Mouse (Mus musculus) heart, embryonic 16.5 days (tissue): ENCODE measurements at regions not wholly inside any gene's neighbourhood (a gene's known extent, or its start where the extent isn't known, plus 50 kb on each side); places are given as distances from the start of the nearest gene placed in this dataset.

Source experiments
- ATAC-seq: fragments of 200-750 bp; cut with Nextera tagmentation; replicated peaks from 2 replicates; pipeline ENCODE4 v1.8.0; 2017; ENCODE audit warnings: moderate number of reproducible peaks; ENCODE audit not compliant: insufficient read depth, low FRiP score; ENCODE audit errors: extremely low read depth
- H3K27ac ChIP-seq: fragments of 300-500 bp; sonication (generic); 2 replicates; pipeline ENCODE4 v1.5.1; 2014; ENCODE audit warnings: mild to moderate bottlenecking, low read length, control low read depth, moderate library complexity
- H3K27me3 ChIP-seq: fragments of 300-500 bp; sonication (generic); 2 replicates; pipeline ENCODE4 v1.6.1; 2014; ENCODE audit warnings: low read length, mixed read lengths; ENCODE audit not compliant: control insufficient read depth, insufficient read depth
- H3K36me3 ChIP-seq: fragments of 300-500 bp; sonication (generic); 2 replicates; pipeline ENCODE4 v1.6.1; 2014; ENCODE audit not compliant: control insufficient read depth, insufficient read depth
- H3K4me1 ChIP-seq: fragments of 300-500 bp; sonication (generic); 2 replicates; pipeline ENCODE4 v1.6.1; 2014; ENCODE audit warnings: low read length, mixed read lengths; ENCODE audit not compliant: control insufficient read depth, insufficient read depth
- H3K4me2 ChIP-seq: fragments of 300-500 bp; sonication (generic); 2 replicates; pipeline ENCODE4 v1.6.1; 2014; ENCODE audit warnings: low read depth, mild to moderate bottlenecking, control low read depth, low read length
- H3K4me3 ChIP-seq: fragments of 300-500 bp; sonication (generic); 2 replicates; pipeline ENCODE4 v1.5.1; 2014; ENCODE audit warnings: mild to moderate bottlenecking, control low read depth, low read length
- H3K9ac ChIP-seq: fragments of 300-500 bp; sonication (generic); 2 replicates; pipeline ENCODE4 v1.6.1; 2014; ENCODE audit warnings: low read length, control low read depth
- H3K9me3 ChIP-seq: fragments of 300-500 bp; sonication (generic); replicated peaks from 2 replicates; pipeline ENCODE4 v1.6.1; 2016; ENCODE audit warnings: low read length; ENCODE audit not compliant: control insufficient read depth
- WGBS: fragments of 180-500 bp; shearing (Covaris S2); extraction: QIAGEN DNeasy Blood & Tissue Kit; methylation state at CpG from one replicate; pipeline ENCODE4 v1.1.7; 2014; 5-methylcytosine and 5-hydroxymethylcytosine counted together

DNA sequence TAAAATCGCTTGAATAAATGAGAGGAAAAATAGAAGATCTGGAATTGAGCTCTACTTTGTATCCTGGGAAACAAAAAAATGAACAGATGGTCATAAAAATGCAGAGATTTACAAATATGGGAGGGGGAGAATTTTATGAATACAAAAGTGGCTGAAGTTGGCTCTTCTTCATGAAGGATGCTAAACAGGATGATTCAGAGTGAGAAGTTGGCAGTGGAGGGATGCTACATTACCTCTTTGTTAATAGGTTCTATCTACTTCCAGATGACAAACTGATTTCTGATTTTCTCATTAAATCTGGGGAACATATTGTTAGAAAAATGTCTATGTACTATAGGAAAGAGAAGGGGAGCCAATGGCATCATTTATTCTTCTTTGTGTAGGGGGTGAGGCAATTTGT lies 2785.8 kb downstream of the Poteg start:
- H3K9me3 ChIP-seq = no peaks in the 10 kb centered on the region
- no peak overlapping the region for H3K4me2 ChIP-seq
- H3K4me3 ChIP-seq = no peak overlapping the region
- H3K27me3 ChIP-seq = no peaks in the 10 kb centered on the region
- no peak for ATAC-seq
- H3K4me1 ChIP-seq = no peaks in the 10 kb centered on the region
- no peaks in the 10 kb centered on the region for H3K36me3 ChIP-seq
- H3K27ac ChIP-seq = no peak overlapping the region
- no peak overlapping the region for H3K9ac ChIP-seq
- WGBS = 54% methylated on average over 1 of the region's 1 CpGs

- no peaks in the 10 kb centered on the region for H3K4me1 ChIP-seq
- 70% methylated on average over 3 of the region's 3 CpGs for WGBS
- no peak overlapping the region for H3K4me2 ChIP-seq
- ATAC-seq = no peak
- H3K36me3 ChIP-seq = no peaks in the 10 kb centered on the region
- H3K9ac ChIP-seq = no peak overlapping the region
- no peaks in the 10 kb centered on the region for H3K9me3 ChIP-seq
- no peak overlapping the region for H3K4me3 ChIP-seq
- no peaks in the 10 kb centered on the region for H3K27me3 ChIP-seq
- no peak overlapping the region for H3K27ac ChIP-seq
Observed at GRCm38 (mm10) chr8:30251797-30252196, 2804.3 kb downstream of the Poteg start.

GRCm38 (mm10) chr8:30269949-30270910 lies 2822.8 kb downstream of the Poteg start:
- WGBS = 78% methylated on average over 6 of the region's 6 CpGs
- H3K36me3 ChIP-seq = no peaks in the 10 kb centered on the region
- no peak overlapping the region for H3K27ac ChIP-seq
- H3K27me3 ChIP-seq = no peaks in the 10 kb centered on the region
- no peaks in the 10 kb centered on the region for H3K4me1 ChIP-seq
- H3K4me3 ChIP-seq = no peak overlapping the region
- H3K9ac ChIP-seq = no peak overlapping the region
- ATAC-seq = no peak
- no peak overlapping the region for H3K4me2 ChIP-seq
- no peaks in the 10 kb centered on the region for H3K9me3 ChIP-seq

DNA sequence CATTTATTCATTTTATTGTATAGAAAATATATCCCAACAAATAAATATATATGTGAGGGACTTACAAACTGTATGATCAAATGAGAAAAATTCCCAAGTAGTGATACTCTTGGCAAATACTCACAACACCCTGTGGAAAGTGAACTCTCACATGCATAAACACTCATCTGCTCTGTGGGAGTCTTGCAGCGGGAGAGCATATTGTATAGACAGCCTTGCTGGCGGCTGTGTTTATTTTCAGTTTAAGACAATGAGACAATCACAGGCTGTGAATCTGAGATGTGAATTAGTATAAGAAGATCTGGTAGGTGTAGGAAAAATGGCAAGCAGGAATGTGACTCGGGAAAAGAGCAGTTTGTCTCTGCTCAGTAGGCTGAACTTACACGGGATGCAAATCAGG lies 2841.7 kb downstream of the Poteg start:
- Histone ChIP-seq H3K4me2 (no peak overlapping the region), H3K27me3 (no peaks in the 10 kb centered on the region), H3K4me3 (no peak overlapping the region), H3K4me1 (no peaks in the 10 kb centered on the region), H3K9ac (no peak overlapping the region), H3K36me3 (no peaks in the 10 kb centered on the region), H3K9me3 (no peaks in the 10 kb centered on the region), H3K27ac (no peak overlapping the region)
- ATAC-seq = no peak
- WGBS = 58% methylated on average over 4 of the region's 4 CpGs

DNA sequence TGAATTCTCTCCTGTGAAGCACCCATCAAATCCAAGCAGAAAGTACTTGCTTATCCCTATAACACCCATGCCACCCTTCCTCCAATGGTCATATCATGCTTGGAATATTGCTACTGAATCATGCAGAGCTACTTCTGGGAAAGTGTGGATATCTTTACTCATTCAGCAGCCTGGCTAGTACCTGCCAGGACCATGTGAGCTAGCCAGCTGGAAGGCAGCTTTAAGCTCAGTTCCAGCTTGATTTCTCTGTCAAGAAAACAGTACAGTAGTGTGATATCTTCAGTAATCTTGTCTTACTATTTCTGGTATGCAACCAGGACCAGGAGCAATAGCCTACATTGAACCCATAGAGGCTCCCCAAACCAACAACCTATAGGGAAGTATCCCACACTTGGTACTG lies 2883.7 kb downstream of the Poteg start:
- H3K9me3 ChIP-seq = no peaks in the 10 kb centered on the region
- ATAC-seq = no peak
- no peak overlapping the region for H3K27ac ChIP-seq
- H3K4me2 ChIP-seq = no peak overlapping the region
- no peak overlapping the region for H3K4me3 ChIP-seq
- no peaks in the 10 kb centered on the region for H3K36me3 ChIP-seq
- no peaks in the 10 kb centered on the region for H3K4me1 ChIP-seq
- H3K9ac ChIP-seq = no peak overlapping the region
- no peaks in the 10 kb centered on the region for H3K27me3 ChIP-seq

- 79% methylated on average over 3 of the region's 3 CpGs for WGBS
- Histone ChIP-seq H3K4me1 (no peaks in the 10 kb centered on the region), H3K27ac (no peak overlapping the region), H3K4me3 (no peak overlapping the region), H3K4me2 (no peak overlapping the region), H3K9ac (no peak overlapping the region), H3K27me3 (no peaks in the 10 kb centered on the region), H3K36me3 (no peaks in the 10 kb centered on the region), H3K9me3 (no peaks in the 10 kb centered on the region)
- no peak for ATAC-seq
Observed at GRCm38 (mm10) chr8:30333352-30333751, 2885.9 kb downstream of the Poteg start.

GRCm38 (mm10) chr8:30359464-30359863 lies 2912.0 kb downstream of the Poteg start:
- no peaks in the 10 kb centered on the region for H3K36me3 ChIP-seq
- H3K27me3 ChIP-seq = no peaks in the 10 kb centered on the region
- no peak overlapping the region for H3K4me3 ChIP-seq
- no peaks in the 10 kb centered on the region for H3K9me3 ChIP-seq
- no peak overlapping the region for H3K9ac ChIP-seq
- no peak overlapping the region for H3K27ac ChIP-seq
- no peak for ATAC-seq
- H3K4me1 ChIP-seq = no peaks in the 10 kb centered on the region
- H3K4me2 ChIP-seq = no peak overlapping the region
- WGBS = 64% methylated on average over 1 of the region's 1 CpGs

DNA sequence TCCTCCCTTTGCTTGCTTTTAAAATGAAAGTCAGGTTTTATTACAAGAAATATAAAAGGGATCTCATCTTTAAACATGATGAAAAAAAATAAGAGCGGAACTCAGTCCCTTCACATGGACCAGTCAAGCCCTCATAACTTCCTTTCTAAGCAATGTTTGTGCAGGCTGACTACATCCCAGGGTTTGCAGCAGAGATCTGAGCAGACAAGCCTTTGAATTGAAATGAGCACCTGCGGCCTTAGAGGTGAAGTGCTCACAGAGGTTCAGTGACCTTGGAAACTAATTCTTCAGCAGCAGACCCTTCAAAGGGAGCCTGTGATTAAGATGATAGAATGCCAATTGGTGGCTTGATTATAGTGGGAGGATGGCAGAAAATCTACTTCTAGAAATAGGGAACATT lies 2918.3 kb downstream of the Poteg start:
- no peak overlapping the region for H3K27ac ChIP-seq
- no peaks in the 10 kb centered on the region for H3K36me3 ChIP-seq
- no peak overlapping the region for H3K4me2 ChIP-seq
- no peak for ATAC-seq
- no peak overlapping the region for H3K9ac ChIP-seq
- 76% methylated on average over 2 of the region's 2 CpGs for WGBS
- no peaks in the 10 kb centered on the region for H3K27me3 ChIP-seq
- H3K4me1 ChIP-seq = no peaks in the 10 kb centered on the region
- no peak overlapping the region for H3K4me3 ChIP-seq
- H3K9me3 ChIP-seq = no peaks in the 10 kb centered on the region

- no peak overlapping the region for H3K4me3 ChIP-seq
- no peaks in the 10 kb centered on the region for H3K4me1 ChIP-seq
- no peak overlapping the region for H3K4me2 ChIP-seq
- H3K27me3 ChIP-seq = no peaks in the 10 kb centered on the region
- H3K9me3 ChIP-seq = no peaks in the 10 kb centered on the region
- no peak for ATAC-seq
- no peak overlapping the region for H3K9ac ChIP-seq
- 58% methylated on average over 2 of the region's 2 CpGs for WGBS
- no peaks in the 10 kb centered on the region for H3K36me3 ChIP-seq
- H3K27ac ChIP-seq = no peak overlapping the region
Observed at GRCm38 (mm10) chr8:30391936-30392335, 2944.5 kb downstream of the Poteg start.
